Mouse (Mus musculus): ENCODE data around the gene Gm47995.

Gm47995 gene

DNA sequence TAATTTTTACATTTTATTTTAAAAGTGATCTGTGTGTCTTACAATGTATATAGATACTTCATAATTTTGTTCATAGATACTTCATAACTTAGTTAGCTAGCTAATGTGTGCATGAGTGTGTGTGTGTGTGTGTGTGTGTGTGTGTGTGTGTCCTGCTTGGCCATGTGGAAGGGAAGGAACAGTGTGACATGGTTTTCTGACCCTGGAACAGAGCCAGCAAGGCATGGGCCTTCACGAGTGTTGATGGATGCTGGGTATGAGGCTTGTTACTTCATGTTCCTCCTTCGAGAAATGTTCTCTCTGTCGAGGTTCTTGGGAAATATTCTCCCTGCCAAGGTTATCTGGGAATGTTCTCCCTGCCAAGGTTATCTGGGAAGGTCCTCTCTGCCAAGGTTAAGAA, 35.5 kb downstream of the Gm47995 start:
- no peak for DNase-seq

DNA sequence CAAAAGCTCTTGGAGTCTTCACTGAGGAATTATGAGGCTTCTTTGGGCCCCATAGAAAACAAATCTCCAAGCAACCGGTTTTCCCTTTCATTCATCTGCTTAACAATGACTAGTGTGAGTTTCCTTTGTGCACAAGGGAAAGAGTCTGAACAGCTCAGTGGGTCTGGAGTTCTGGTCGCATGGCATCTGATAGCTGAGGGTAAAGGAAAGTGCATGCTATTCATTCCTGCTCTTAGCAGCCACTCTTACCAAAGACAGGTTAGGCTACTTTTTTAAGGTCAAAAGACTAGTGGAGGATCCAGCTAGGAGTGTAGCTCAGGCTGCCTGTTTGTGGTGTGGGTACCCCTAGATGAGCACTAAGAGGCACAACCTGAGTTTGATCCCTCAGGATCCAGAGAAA, 37.3 kb downstream of the Gm47995 start:
- no peak for DNase-seq

DNA sequence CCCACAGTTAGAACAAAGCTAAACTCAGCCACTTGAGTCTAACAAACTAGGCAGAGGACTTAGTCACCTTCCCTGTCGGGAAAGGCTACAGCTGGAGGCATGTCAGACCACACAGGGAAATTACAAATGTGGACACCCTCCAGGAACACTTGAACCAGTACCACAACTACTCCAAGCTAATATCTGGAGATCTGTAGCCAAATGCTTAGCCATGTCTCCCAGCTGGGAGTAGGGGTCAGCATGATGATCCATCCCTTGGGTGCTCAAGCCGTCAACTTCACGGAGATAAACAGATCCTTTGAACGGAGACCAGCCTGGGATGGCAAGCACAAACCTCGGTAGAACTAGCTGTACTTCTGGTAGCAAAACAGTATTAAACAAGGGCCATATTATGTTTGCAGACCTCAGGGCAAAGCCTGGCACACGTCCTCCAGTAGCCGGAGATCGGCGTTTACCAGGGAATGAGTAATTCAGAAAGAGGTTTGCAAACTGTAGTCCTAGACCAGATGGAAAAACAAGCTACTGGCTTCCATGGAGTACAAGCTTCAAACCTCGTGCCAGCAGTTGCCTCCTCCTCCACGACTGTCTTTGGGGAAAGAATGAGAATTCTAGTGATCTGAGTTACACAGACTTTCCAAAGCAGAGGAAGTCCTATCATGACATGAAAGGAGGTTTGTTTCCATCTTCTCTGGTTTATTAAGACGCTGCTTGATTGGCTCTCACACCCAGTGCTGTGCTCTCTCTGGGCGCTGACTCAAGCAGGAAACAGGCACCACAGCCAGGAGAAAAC, 38.1 kb downstream of the Gm47995 start:
- DNase-seq = peak; percentile 55

DNA sequence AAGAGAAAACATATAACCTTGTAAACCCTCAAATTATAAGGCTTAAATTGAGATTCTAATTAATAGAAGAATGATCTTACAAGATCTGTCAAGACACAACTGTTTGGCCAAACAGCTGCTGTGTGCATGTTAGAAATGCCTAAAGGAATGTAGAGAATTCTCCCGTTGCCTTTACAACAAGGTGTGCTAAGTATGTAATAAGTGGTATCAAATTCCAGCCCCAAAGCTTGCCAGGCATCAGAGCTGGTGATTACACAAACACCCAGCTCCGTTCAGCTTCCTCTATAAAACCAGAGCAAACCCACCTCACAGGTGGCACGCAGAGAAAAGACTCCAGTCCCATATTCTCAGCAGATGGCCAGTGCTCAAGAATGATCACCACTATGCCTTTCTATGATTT, 39.5 kb downstream of the Gm47995 start:
- DNase-seq = peak; percentile 69

DNA sequence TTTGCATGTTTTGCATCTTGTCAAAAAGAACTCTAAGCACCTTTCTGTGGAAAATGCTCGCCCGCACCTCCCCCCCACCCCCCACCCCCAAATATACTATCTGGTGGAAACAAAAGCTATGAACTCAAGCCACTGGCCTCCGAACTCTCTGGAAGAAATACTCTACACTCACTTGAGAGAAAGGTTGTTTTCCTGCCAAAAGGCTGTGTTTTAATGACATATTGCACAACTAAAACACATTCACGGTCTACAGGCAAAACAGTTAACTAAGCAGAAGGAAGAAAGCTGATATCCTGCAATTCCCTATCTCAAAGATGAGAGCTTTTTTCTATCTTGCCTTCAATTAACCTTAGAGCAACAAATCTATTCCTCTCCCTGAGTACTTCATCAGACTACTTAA, 45.1 kb downstream of the Gm47995 start:
- peak; percentile 52 for DNase-seq

DNA sequence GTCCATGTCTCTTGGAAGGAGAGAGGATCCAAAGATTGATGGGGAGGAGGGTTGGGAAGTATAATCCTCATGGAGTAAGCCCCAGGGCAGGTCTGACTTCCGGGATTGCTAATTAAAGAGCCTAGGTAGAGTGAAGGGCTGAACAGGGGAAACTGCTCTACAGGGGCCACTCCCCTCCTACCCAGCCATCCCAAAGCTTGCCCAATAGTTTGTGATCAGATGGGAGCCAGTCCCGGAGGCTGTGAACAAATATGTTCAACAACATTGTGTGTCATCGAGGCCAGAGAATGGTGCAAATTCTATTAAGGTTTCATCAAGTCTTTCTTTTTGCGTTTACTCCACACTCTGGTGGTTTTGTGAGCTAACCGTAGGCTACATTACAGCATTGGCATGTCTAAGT, 45.8 kb downstream of the Gm47995 start:
- no peak for DNase-seq

DNA sequence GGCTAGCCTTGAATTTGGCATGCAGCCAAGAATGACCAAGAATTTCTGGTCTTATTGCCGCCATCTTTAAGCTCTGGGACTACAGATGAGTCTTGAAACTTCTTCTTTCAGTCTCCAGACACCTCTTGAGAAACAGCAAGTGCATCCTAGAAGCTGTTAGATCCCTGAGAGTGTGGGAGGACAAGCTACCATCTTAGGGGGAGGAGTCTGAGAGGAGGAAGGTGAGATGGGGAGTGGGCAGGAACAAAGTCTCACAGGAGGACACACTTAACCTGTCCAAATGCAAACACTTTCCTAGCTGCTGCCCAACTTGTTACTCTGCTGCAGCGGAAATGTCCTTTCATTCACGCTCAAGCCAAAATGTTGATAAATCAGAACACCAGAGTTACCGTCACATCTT, 46.5 kb downstream of the Gm47995 start:
- DNase-seq = peak; percentile 46

DNA sequence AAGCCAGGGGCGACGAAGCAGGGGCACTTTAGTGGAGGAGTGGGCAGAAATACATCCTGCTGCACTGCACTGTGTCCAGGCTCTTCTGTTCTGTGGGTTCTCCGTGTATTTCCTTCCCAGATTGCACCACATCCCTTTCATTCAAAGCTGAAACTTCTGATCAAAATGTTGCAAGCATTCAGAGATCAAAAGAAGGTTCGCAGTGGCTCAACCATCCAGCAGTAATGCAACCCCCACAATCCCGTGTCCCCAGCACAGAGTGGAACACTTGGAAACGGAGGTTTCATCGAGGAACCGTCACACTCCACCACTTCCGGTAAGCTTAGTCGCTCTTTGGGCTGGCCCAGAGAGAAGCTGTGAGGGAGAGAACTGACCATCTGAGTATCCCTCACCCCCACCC, 46.9 kb downstream of the Gm47995 start:
- DNase-seq = peak; percentile 46

DNA sequence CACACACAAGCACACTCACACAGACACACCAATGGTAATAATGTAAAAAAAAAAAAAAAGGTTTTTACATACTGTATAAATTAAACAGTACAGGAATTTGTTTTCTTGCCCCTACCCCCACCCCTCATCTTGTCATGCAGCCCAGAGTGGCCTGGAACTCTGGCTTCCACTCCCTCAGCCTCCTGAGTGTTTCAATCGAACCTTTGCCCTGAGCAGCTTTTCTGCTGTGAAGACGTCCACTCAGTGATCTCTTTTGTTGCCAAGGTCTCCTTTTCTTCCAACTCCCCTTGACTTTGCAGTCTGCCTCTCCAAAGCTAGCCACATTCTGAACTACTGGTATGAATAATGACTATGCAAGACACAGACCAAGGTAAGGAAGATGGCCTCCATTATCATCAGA, 47.6 kb downstream of the Gm47995 start:
- DNase-seq = no peak
